Mouse (Mus musculus) CH12.LX (cell line): ENCODE data around the gene 1810062G17Rik.

ENCODE experiments used
- USF1 ChIP-seq: IDR thresholded peaks from 2 replicates; pipeline ENCODE4 v1.6.1; 2014; ENCODE audit warnings: low read depth, mild to moderate bottlenecking, inconsistent platforms, low read length, improper control_type of control experiment
- ZNF384 ChIP-seq: IDR thresholded peaks from 2 replicates; pipeline ENCODE4 v1.6.1; 2012; ENCODE audit warnings: low read depth, low read length, improper control_type of control experiment, inconsistent platforms

GRCm38 (mm10) chr3:36478776-36479175 lies 3.0 kb downstream of the 1810062G17Rik start:
- TF ChIP-seq ZNF384 = no peak
- TF ChIP-seq USF1 = no peak
